19 mouse cellular contexts compared by ENCODE assay signal in the genomic region with DNA sequence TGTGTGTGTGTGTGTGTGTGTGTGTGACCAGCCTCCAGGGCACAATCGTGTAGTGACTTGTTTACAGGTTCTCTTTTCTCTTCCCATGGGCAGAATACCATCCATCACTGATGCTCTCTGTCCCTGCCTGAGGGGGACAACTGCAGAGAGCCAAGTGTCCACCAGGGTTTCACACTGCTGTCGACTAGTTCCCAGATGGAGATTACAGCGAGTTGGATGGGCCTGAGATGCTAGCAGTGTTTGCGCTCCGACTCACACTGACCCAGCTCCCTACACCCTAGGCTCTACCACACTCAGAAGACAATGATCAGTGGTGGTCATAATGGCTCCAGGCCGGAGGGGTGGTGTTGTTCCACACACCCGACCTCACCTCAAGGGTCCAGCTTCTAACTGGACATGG.
DNase-seq lines count a peak whose midpoint lies in the region; ATAC-seq and TF ChIP-seq lines count a peak whose summit lies in the region.
"Had no signal": no experiment of that assay in that cellular context is flagged by ENCODE, and none has a peak within 500 bp of the region (broad histone marks: within the 10 kb centered on the region; RNA-seq: fewer than 3 reads in every experiment).

No protein-coding gene starts in this region.

- no peak for TF ChIP-seq EP300 in liver, postnatal 0 days (IDR thresholded peaks at IDR 0.05; ENCODE audit: low read depth)

- no peak overlapping the region for H3K9ac ChIP-seq in forebrain, embryonic 16.5 days (replicated peaks; ENCODE audit: low read depth, low read length)
- H3K9ac ChIP-seq in liver, postnatal 0 days (replicated peaks), result no peak overlapping the region
- H3K9ac ChIP-seq in liver, embryonic 12.5 days, result no peak overlapping the region
- no peak overlapping the region for H3K9ac ChIP-seq in limb, embryonic 13.5 days
- H3K9ac ChIP-seq: embryonic facial prominence, embryonic 12.5 days; forebrain, embryonic 13.5 days; midbrain, embryonic 15.5 days had no signal

- no peak for DNase-seq in forebrain, embryonic 10.5 days (ENCODE audit: extremely low spot score, low spot score)
- no peak for DNase-seq in liver, postnatal 0 days
- peak; percentile 56 for DNase-seq in cerebellum, adult 9-10 months
- no peak for DNase-seq in right cerebral cortex, postnatal 4 days
- no peak for DNase-seq in embryo, embryonic 10.5 days (ENCODE audit: low spot score)
- DNase-seq: B cell, adult 2 months; gastrocnemius, postnatal 10 days; retina, postnatal 1 day; spleen, adult 18-20 months; thymus, postnatal 36 days had no signal

- no peak overlapping the region for H3K4me2 ChIP-seq in forebrain, embryonic 16.5 days (ENCODE audit: low read length)
- no peak overlapping the region for H3K4me2 ChIP-seq in liver, postnatal 0 days (ENCODE audit: low read depth, low read length)
- H3K4me2 ChIP-seq in liver, embryonic 12.5 days, result no peak overlapping the region
- H3K4me2 ChIP-seq in limb, embryonic 13.5 days (replicated peaks), result no peak overlapping the region
- H3K4me2 ChIP-seq: embryonic facial prominence, embryonic 12.5 days; forebrain, embryonic 13.5 days; liver, embryonic 11.5 days; midbrain, embryonic 15.5 days had no signal

- no peak for ATAC-seq in forebrain, embryonic 16.5 days
- ATAC-seq in liver, postnatal 0 days, result no peak
- no peak for ATAC-seq in liver, embryonic 12.5 days
- 0 out of 2 replicates have a peak, but pooled peaks have one; percentile 15 for ATAC-seq in limb, embryonic 13.5 days (ENCODE audit: low FRiP score, low read depth)
- ATAC-seq: forebrain, embryonic 13.5 days; midbrain, embryonic 15.5 days had no signal

- peak overlapping the region; percentile 44; the same call in 1 of the 2 replicates for H3K27ac ChIP-seq in forebrain, embryonic 10.5 days
- H3K27ac ChIP-seq in forebrain, embryonic 16.5 days (ENCODE audit: low read length), result no peak overlapping the region
- H3K27ac ChIP-seq in liver, postnatal 0 days (ENCODE audit: low read depth), result 0 out of 2 replicates have a peak overlapping the region, but pooled peaks have one; percentile 1
- no peak overlapping the region for H3K27ac ChIP-seq in liver, embryonic 12.5 days
- H3K27ac ChIP-seq in limb, embryonic 13.5 days, result no peak overlapping the region
- H3K27ac ChIP-seq: embryonic facial prominence, embryonic 12.5 days; forebrain, embryonic 13.5 days; left cerebral cortex, adult 2 months; midbrain, embryonic 15.5 days; stomach, postnatal 0 days had no signal

- 83% methylated on average over 7 of the region's 7 CpGs for WGBS in forebrain, embryonic 10.5 days
- WGBS in forebrain, embryonic 16.5 days, result 81% methylated on average over 7 of the region's 7 CpGs
- WGBS in liver, postnatal 0 days (ENCODE audit: insufficient replicate concordance), result 68% methylated on average over 7 of the region's 7 CpGs
- WGBS in liver, embryonic 12.5 days (ENCODE audit: insufficient replicate concordance), result 73% methylated on average over 7 of the region's 7 CpGs
- WGBS in limb, embryonic 13.5 days, result 74% methylated on average over 7 of the region's 7 CpGs

- H3K4me1 ChIP-seq in forebrain, embryonic 10.5 days, result peaks cover 64% of the 10 kb centered on the region
- H3K4me1 ChIP-seq in forebrain, embryonic 16.5 days (replicated peaks; ENCODE audit: control insufficient read depth, insufficient read depth, low read length), result peaks cover 4% of the 10 kb centered on the region; the same call in 1 of the 2 replicates
- peaks cover 9% of the 10 kb centered on the region for H3K4me1 ChIP-seq in liver, postnatal 0 days (ENCODE audit: insufficient read depth)
- H3K4me1 ChIP-seq in liver, embryonic 12.5 days, result peaks cover 24% of the 10 kb centered on the region
- peaks cover 35% of the 10 kb centered on the region for H3K4me1 ChIP-seq in limb, embryonic 13.5 days

- H3K9me3 ChIP-seq in forebrain, embryonic 10.5 days, result no peaks in the 10 kb centered on the region
- no peaks in the 10 kb centered on the region for H3K9me3 ChIP-seq in forebrain, embryonic 16.5 days (ENCODE audit: control insufficient read depth, low read length)
- no peaks in the 10 kb centered on the region for H3K9me3 ChIP-seq in liver, postnatal 0 days (ENCODE audit: low read length)
- no peaks in the 10 kb centered on the region for H3K9me3 ChIP-seq in liver, embryonic 12.5 days (replicated peaks)
- H3K9me3 ChIP-seq in limb, embryonic 13.5 days, result no peaks in the 10 kb centered on the region
- H3K9me3 ChIP-seq: embryonic facial prominence, embryonic 12.5 days; forebrain, embryonic 13.5 days; midbrain, embryonic 15.5 days had no signal

- H3K27me3 ChIP-seq in forebrain, embryonic 10.5 days (ENCODE audit: poor library complexity, severe bottlenecking), result no peaks in the 10 kb centered on the region
- peaks cover 9% of the 10 kb centered on the region for H3K27me3 ChIP-seq in forebrain, embryonic 16.5 days (replicated peaks; ENCODE audit: control insufficient read depth, insufficient read depth, low read length)
- no peaks in the 10 kb centered on the region for H3K27me3 ChIP-seq in liver, postnatal 0 days (ENCODE audit: insufficient read depth, low read length)
- no peaks in the 10 kb centered on the region for H3K27me3 ChIP-seq in liver, embryonic 12.5 days (replicated peaks)
- no peaks in the 10 kb centered on the region for H3K27me3 ChIP-seq in limb, embryonic 13.5 days
- H3K27me3 ChIP-seq: embryonic facial prominence, embryonic 12.5 days; midbrain, embryonic 15.5 days had no signal

- no peaks in the 10 kb centered on the region for H3K36me3 ChIP-seq in forebrain, embryonic 10.5 days (replicated peaks)
- no peaks in the 10 kb centered on the region for H3K36me3 ChIP-seq in forebrain, embryonic 16.5 days (ENCODE audit: control insufficient read depth, insufficient read depth)
- no peaks in the 10 kb centered on the region for H3K36me3 ChIP-seq in liver, postnatal 0 days (replicated peaks; ENCODE audit: insufficient read depth, low read length)
- H3K36me3 ChIP-seq in liver, embryonic 12.5 days, result no peaks in the 10 kb centered on the region
- no peaks in the 10 kb centered on the region for H3K36me3 ChIP-seq in limb, embryonic 13.5 days
- H3K36me3 ChIP-seq: embryonic facial prominence, embryonic 12.5 days; midbrain, embryonic 15.5 days had no signal

- no peak for TF ChIP-seq CTCF in liver, postnatal 0 days (IDR thresholded peaks at IDR 0.05; ENCODE audit: low read depth)

- no peak overlapping the region for H3K4me3 ChIP-seq in forebrain, embryonic 10.5 days
- H3K4me3 ChIP-seq in forebrain, embryonic 16.5 days (replicated peaks; ENCODE audit: low read length), result no peak overlapping the region
- H3K4me3 ChIP-seq in liver, postnatal 0 days (ENCODE audit: low read depth, low read length), result no peak overlapping the region
- H3K4me3 ChIP-seq in liver, embryonic 12.5 days, result no peak overlapping the region
- no peak overlapping the region for H3K4me3 ChIP-seq in limb, embryonic 13.5 days
- H3K4me3 ChIP-seq: embryonic facial prominence, embryonic 12.5 days; forebrain, embryonic 13.5 days; left cerebral cortex, adult 2 months; midbrain, embryonic 15.5 days had no signal

Comparison
In these comparisons a context has a peak if more than half of its experiments do, and no peak if none do; other contexts are left out.
1. H3K27ac ChIP-seq: peak in forebrain, embryonic 10.5 days (single experiment) and liver, postnatal 0 days (single experiment); none in forebrain, embryonic 16.5 days (single experiment), liver, embryonic 12.5 days (single experiment) and limb, embryonic 13.5 days (single experiment).